Mouse (Mus musculus): Measurements from ENCODE around the gene Sla2.

GRCm38 (mm10) chr2:156879541-156879940 is 7.5 kb downstream of the Sla2 start:
- no peak for TF ChIP-seq CTCF (IDR thresholded peaks at IDR 0.05; ENCODE audit: extremely low read depth, insufficient read depth, low read length)
- no peak for TF ChIP-seq POLR2A (IDR thresholded peaks at IDR 0.05; ENCODE audit: extremely low read depth, insufficient read depth, low read length)

Measured in cortical plate, adult 2 months (tissue).